Mouse (Mus musculus) kidney, embryonic 14.5 days (tissue): Measurements from ENCODE around the gene Ehmt1. TPM values are rescaled to one million over a fixed set of nuclear protein-coding genes. Genes with fewer than 3 reads are reported as not detected.

ENCODE experiments used
- ATAC-seq: fragments of 200-750 bp; cut with Nextera tagmentation; 2 replicates; pipeline ENCODE4 v1.8.0; 2017; ENCODE audit warnings: moderate number of reproducible peaks, mild to moderate bottlenecking, moderate TSS enrichment, moderate library complexity; ENCODE audit not compliant: low FRiP score, low TSS enrichment
- H3K27ac ChIP-seq: fragments of 300-500 bp; sonication (generic); 2 replicates; pipeline ENCODE4 v1.5.1; 2014; ENCODE audit warnings: low read depth, mild to moderate bottlenecking, low read length, moderate library complexity, mixed read lengths
- H3K27me3 ChIP-seq: fragments of 300-500 bp; sonication (generic); 2 replicates; pipeline ENCODE4 v1.6.1; 2014; ENCODE audit warnings: mild to moderate bottlenecking, low read length; ENCODE audit not compliant: control insufficient read depth, insufficient read depth
- H3K36me3 ChIP-seq: fragments of 300-500 bp; sonication (generic); 2 replicates; pipeline ENCODE4 v1.6.1; 2014; ENCODE audit warnings: low read length, mixed read lengths; ENCODE audit not compliant: control insufficient read depth, insufficient read depth
- H3K4me1 ChIP-seq: fragments of 300-500 bp; sonication (generic); 2 replicates; pipeline ENCODE4 v1.6.1; 2014; ENCODE audit warnings: low read length, mixed read lengths; ENCODE audit not compliant: control insufficient read depth, insufficient read depth
- H3K4me2 ChIP-seq: fragments of 300-500 bp; sonication (generic); replicated peaks from 2 replicates; pipeline ENCODE4 v1.6.1; 2014; ENCODE audit warnings: low read depth, mild to moderate bottlenecking, low read length
- H3K4me3 ChIP-seq: fragments of 300-500 bp; sonication (generic); 2 replicates; pipeline ENCODE4 v1.5.1; 2014; ENCODE audit warnings: mild to moderate bottlenecking, low read length
- H3K9ac ChIP-seq: fragments of 300-500 bp; sonication (generic); 2 replicates; pipeline ENCODE4 v1.6.1; 2014; ENCODE audit warnings: low read depth, mild to moderate bottlenecking, low read length, moderate library complexity
- H3K9me3 ChIP-seq: fragments of 300-500 bp; sonication (generic); 2 replicates; pipeline ENCODE4 v1.6.1; 2016; ENCODE audit warnings: low read length; ENCODE audit not compliant: control insufficient read depth
- WGBS: fragments of 180-500 bp; shearing (Covaris S2); extraction: QIAGEN DNeasy Blood & Tissue Kit; methylation state at CpG from one replicate; pipeline ENCODE4 v1.1.7; 2014; 5-methylcytosine and 5-hydroxymethylcytosine counted together
- polyA plus RNA-seq: library from polyadenylated mRNA; unstranded; fragments of >200 nt; fragmentation: Nextera tagmentation; extraction: Ambion mirVana; gene quantifications from 2 replicates; pipeline ENCODE4 v1.2.1, GENCODE M21; 2014

Gene Ehmt1
- polyA plus RNA-seq, 1 experiment from 2014 or later = 101 TPM

GRCm38 (mm10) chr2:24901055-24901454, 18.4 kb downstream of the Ehmt1 start:
- no peak overlapping the region for H3K4me3 ChIP-seq
- no peak for ATAC-seq
- 72% methylated on average over 5 of the region's 5 CpGs for WGBS

GRCm38 (mm10) chr2:24899292-24899691, 20.1 kb downstream of the Ehmt1 start:
- H3K27me3 ChIP-seq = no peaks in the 10 kb centered on the region
- H3K9ac ChIP-seq = no peak overlapping the region
- no peak overlapping the region for H3K4me2 ChIP-seq
- no peaks in the 10 kb centered on the region for H3K4me1 ChIP-seq
- H3K27ac ChIP-seq = no peak overlapping the region
- no peaks in the 10 kb centered on the region for H3K9me3 ChIP-seq
- H3K36me3 ChIP-seq = peaks cover 2% of the 10 kb centered on the region; the same call in 1 of the 2 replicates
- H3K4me3 ChIP-seq = no peak overlapping the region
- ATAC-seq = no peak
- 94% methylated on average over 2 of the region's 2 CpGs for WGBS

More at GRCm38 (mm10) chr2:24901055-24901454, 18.4 kb downstream of the Ehmt1 start:
- H3K9ac ChIP-seq = no peak overlapping the region
- H3K4me2 ChIP-seq = no peak overlapping the region
- H3K27ac ChIP-seq = no peak overlapping the region
- H3K36me3 ChIP-seq = peaks cover 2% of the 10 kb centered on the region; the same call in 1 of the 2 replicates
- H3K27me3 ChIP-seq = no peaks in the 10 kb centered on the region
- H3K4me1 ChIP-seq = peaks cover 9% of the 10 kb centered on the region
- H3K9me3 ChIP-seq = no peaks in the 10 kb centered on the region

GRCm38 (mm10) chr2:24896761-24897160, 22.7 kb downstream of the Ehmt1 start:
- Histone ChIP-seq H3K4me1 (no peaks in the 10 kb centered on the region), H3K27me3 (no peaks in the 10 kb centered on the region), H3K4me3 (no peak overlapping the region), H3K36me3 (peaks cover 2% of the 10 kb centered on the region; the same call in 1 of the 2 replicates), H3K9ac (no peak overlapping the region), H3K9me3 (no peaks in the 10 kb centered on the region), H3K27ac (no peak overlapping the region), H3K4me2 (no peak overlapping the region)
- 86% methylated on average over 4 of the region's 4 CpGs for WGBS
- no peak for ATAC-seq

GRCm38 (mm10) chr2:24894211-24894610, 25.2 kb downstream of the Ehmt1 start:
- no peak for ATAC-seq
- Histone ChIP-seq H3K9me3 (no peaks in the 10 kb centered on the region), H3K4me3 (no peak overlapping the region), H3K9ac (no peak overlapping the region), H3K36me3 (peaks cover 2% of the 10 kb centered on the region; the same call in 1 of the 2 replicates), H3K4me2 (no peak overlapping the region), H3K27ac (no peak overlapping the region), H3K27me3 (no peaks in the 10 kb centered on the region), H3K4me1 (no peaks in the 10 kb centered on the region)
- WGBS = 90% methylated on average over 1 of the region's 1 CpGs

GRCm38 (mm10) chr2:24892318-24892717, 27.1 kb downstream of the Ehmt1 start:
- no peaks in the 10 kb centered on the region; the same call in 1 of the 2 replicates for H3K36me3 ChIP-seq
- WGBS = 90% methylated on average over 5 of the region's 5 CpGs
- no peak overlapping the region for H3K4me3 ChIP-seq
- H3K9ac ChIP-seq = no peak overlapping the region
- no peak overlapping the region for H3K4me2 ChIP-seq
- H3K27ac ChIP-seq = no peak overlapping the region
- H3K9me3 ChIP-seq = no peaks in the 10 kb centered on the region
- no peaks in the 10 kb centered on the region for H3K4me1 ChIP-seq
- ATAC-seq = no peak
- H3K27me3 ChIP-seq = no peaks in the 10 kb centered on the region

GRCm38 (mm10) chr2:24890541-24891447, 28.6 kb downstream of the Ehmt1 start:
- Histone ChIP-seq H3K27ac (no peak overlapping the region), H3K9me3 (no peaks in the 10 kb centered on the region), H3K9ac (no peak overlapping the region), H3K27me3 (no peaks in the 10 kb centered on the region), H3K4me3 (no peak overlapping the region), H3K36me3 (peaks cover 11% of the 10 kb centered on the region), H3K4me2 (no peak overlapping the region), H3K4me1 (no peaks in the 10 kb centered on the region)
- 58% methylated on average over 6 of the region's 6 CpGs for WGBS
- ATAC-seq = no peak

GRCm38 (mm10) chr2:24888895-24889294, 30.5 kb downstream of the Ehmt1 start:
- Histone ChIP-seq H3K9ac (no peak overlapping the region), H3K4me1 (no peaks in the 10 kb centered on the region), H3K4me3 (no peak overlapping the region), H3K27ac (no peak overlapping the region), H3K4me2 (no peak overlapping the region), H3K36me3 (peaks cover 26% of the 10 kb centered on the region), H3K27me3 (no peaks in the 10 kb centered on the region), H3K9me3 (no peaks in the 10 kb centered on the region)
- 87% methylated on average over 5 of the region's 5 CpGs for WGBS
- ATAC-seq = no peak

- peaks cover 62% of the 10 kb centered on the region for H3K36me3 ChIP-seq
- no peak overlapping the region for H3K9ac ChIP-seq
- no peak overlapping the region for H3K4me3 ChIP-seq
- WGBS = 90% methylated on average over 2 of the region's 2 CpGs
- no peak for ATAC-seq
- H3K4me2 ChIP-seq = no peak overlapping the region
- H3K4me1 ChIP-seq = no peaks in the 10 kb centered on the region
- no peak overlapping the region for H3K27ac ChIP-seq
- H3K27me3 ChIP-seq = no peaks in the 10 kb centered on the region
- no peaks in the 10 kb centered on the region for H3K9me3 ChIP-seq
Measured at GRCm38 (mm10) chr2:24880686-24881085, 38.7 kb downstream of the Ehmt1 start.

- no peak overlapping the region for H3K4me2 ChIP-seq
- no peak for ATAC-seq
- no peaks in the 10 kb centered on the region for H3K9me3 ChIP-seq
- no peak overlapping the region for H3K27ac ChIP-seq
- no peaks in the 10 kb centered on the region for H3K4me1 ChIP-seq
- 100% methylated on average over 1 of the region's 1 CpGs for WGBS
- peaks cover 57% of the 10 kb centered on the region for H3K36me3 ChIP-seq
- H3K27me3 ChIP-seq = no peaks in the 10 kb centered on the region
- no peak overlapping the region for H3K9ac ChIP-seq
- no peak overlapping the region for H3K4me3 ChIP-seq
Measured at GRCm38 (mm10) chr2:24870952-24871351, 48.5 kb downstream of the Ehmt1 start.
